Mouse (Mus musculus): Measurements from ENCODE around the gene Rai1. TPM values are rescaled to one million over a fixed set of nuclear protein-coding genes. Genes with fewer than 3 reads are reported as not detected.

Gene Rai1
- polyA plus RNA-seq, 1 experiment from 2014 or later = 23.9 TPM

DNA sequence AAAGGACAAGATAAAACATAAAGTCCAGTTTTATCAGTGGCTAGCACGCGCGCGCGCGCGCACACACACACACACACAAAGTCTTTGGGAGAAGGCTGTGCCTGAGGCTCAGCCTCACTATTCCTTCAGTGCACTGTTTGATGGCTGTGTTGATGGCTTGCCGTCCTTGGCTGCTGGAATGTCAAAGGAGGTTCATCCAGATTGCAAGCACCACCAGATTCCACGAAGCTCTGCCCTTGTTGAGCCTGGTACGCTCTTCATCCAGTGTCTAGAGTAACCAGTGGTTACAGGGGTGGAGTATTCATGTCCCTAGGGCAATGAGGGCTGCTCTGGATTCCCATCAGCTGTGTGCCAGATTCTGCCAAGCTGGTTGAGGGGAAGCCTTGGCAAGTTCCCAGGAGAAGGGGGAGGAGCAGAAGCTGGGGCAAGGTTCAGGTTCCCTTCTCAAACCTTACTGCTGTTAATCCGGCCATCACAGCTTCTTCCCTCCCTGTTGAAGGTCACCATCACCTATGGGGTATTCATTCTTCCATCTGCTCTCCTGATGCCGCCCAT lies 77.4 kb downstream of the Rai1 start:
- Histone ChIP-seq H3K27ac (replicated peaks; ENCODE audit: low read depth, low read length) (peak overlapping the region; percentile 45; the same call in 1 of the 2 replicates), H3K9me3 (ENCODE audit: control insufficient read depth, low read length) (no peaks in the 10 kb centered on the region), H3K4me2 (ENCODE audit: low read depth, low read length) (peak overlapping the region; percentile 1; the same call in 1 of the 2 replicates), H3K4me3 (ENCODE audit: low read depth, low read length) (no peak overlapping the region), H3K27me3 (replicated peaks; ENCODE audit: control insufficient read depth, insufficient read depth, low read length) (no peaks in the 10 kb centered on the region), H3K4me1 (ENCODE audit: control insufficient read depth, insufficient read depth, low read length) (peaks cover 77% of the 10 kb centered on the region), H3K36me3 (ENCODE audit: control insufficient read depth, insufficient read depth, low read length) (peaks cover 30% of the 10 kb centered on the region), H3K9ac (ENCODE audit: low read depth, low read length) (no peak overlapping the region)
- WGBS = 72% methylated on average over 12 of the region's 12 CpGs
- peak; percentile 34; the same call in 1 of the 2 replicates for ATAC-seq (ENCODE audit: low read depth)
- peak; percentile 90 for DNase-seq (ENCODE audit: low spot score)

GRCm38 (mm10) chr11:60182741-60183140 lies 77.9 kb downstream of the Rai1 start:
- Histone ChIP-seq H3K27ac (replicated peaks; ENCODE audit: low read depth, low read length) (peak overlapping the region; percentile 45; the same call in 1 of the 2 replicates), H3K9ac (ENCODE audit: low read depth, low read length) (no peak overlapping the region)

DNA sequence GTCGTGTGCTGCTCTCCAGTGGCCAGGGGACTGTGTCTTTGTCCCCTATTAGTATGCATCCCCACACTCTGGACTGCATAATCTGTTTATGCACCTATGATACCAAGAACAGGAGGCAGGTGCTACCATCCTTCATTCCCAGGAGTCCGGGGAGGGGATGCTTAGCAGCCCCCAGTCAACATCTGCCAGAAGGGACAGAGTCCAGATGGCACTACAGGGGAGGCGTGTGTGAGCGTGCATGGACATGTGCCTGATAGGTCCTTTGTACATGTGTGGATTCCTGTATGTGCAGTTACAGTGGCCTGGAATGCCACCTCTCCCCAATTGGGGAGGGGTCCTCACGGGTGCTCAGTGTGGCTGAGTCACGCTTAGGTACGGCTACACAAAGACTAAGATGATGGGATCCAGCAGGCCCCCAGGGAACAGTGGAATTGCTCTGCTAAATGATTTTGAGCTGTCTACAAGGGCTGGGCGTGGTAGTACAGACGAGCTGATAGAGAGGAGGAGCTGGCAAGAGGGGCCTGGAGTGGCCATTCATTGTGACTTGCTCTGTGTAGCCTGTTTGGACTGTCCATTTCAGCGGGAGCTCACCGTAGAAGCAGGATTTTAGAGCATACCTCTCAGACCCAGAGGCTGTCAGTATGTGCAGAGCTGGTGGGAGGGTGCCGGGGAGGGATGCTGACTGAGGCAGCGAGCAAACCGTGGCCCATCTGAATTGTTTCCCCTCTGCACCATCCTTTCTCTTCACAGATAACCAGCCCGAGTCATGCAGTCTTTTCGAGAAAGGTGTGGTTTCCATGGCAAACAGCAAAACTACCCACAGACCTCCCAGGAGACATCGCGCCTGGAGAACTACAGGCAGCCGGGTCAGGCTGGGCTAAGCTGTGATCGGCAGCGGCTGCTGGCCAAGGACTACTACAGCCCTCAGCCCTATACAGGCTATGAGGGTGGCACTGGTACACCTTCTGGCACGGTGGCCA lies 79.8 kb downstream of the Rai1 start:
- DNase-seq (ENCODE audit: low spot score) = peak; percentile 47
- 0 out of 2 replicates have a peak overlapping the region, but pooled peaks have one; percentile 30 for H3K9ac ChIP-seq (ENCODE audit: low read depth, low read length)
- peaks cover 50% of the 10 kb centered on the region for H3K36me3 ChIP-seq (ENCODE audit: control insufficient read depth, insufficient read depth, low read length)
- H3K27me3 ChIP-seq (replicated peaks; ENCODE audit: control insufficient read depth, insufficient read depth, low read length) = no peaks in the 10 kb centered on the region
- peaks cover 53% of the 10 kb centered on the region for H3K4me1 ChIP-seq (ENCODE audit: control insufficient read depth, insufficient read depth, low read length)
- no peak overlapping the region for H3K4me2 ChIP-seq (ENCODE audit: low read depth, low read length)
- ATAC-seq (ENCODE audit: low read depth) = peak; percentile 15; the same call in 1 of the 2 replicates
- H3K27ac ChIP-seq (replicated peaks; ENCODE audit: low read depth, low read length) = peak overlapping the region; percentile 44
- WGBS = 39% methylated on average over 21 of the region's 22 CpGs
- no peak overlapping the region for H3K4me3 ChIP-seq (ENCODE audit: low read depth, low read length)
- no peaks in the 10 kb centered on the region for H3K9me3 ChIP-seq (ENCODE audit: control insufficient read depth, low read length)

More at GRCm38 (mm10) chr11:60182741-60183140, 77.9 kb downstream of the Rai1 start:
- ATAC-seq (ENCODE audit: low read depth) = no peak
- WGBS = 48% methylated on average over 2 of the region's 2 CpGs
- Histone ChIP-seq H3K4me3 (ENCODE audit: low read depth, low read length) (no peak overlapping the region), H3K4me1 (ENCODE audit: control insufficient read depth, insufficient read depth, low read length) (peaks cover 72% of the 10 kb centered on the region), H3K4me2 (ENCODE audit: low read depth, low read length) (no peak overlapping the region), H3K9me3 (ENCODE audit: control insufficient read depth, low read length) (no peaks in the 10 kb centered on the region), H3K36me3 (ENCODE audit: control insufficient read depth, insufficient read depth, low read length) (peaks cover 35% of the 10 kb centered on the region), H3K27me3 (replicated peaks; ENCODE audit: control insufficient read depth, insufficient read depth, low read length) (no peaks in the 10 kb centered on the region)
- DNase-seq (ENCODE audit: low spot score) = no peak

GRCm38 (mm10) chr11:60185396-60186231 lies 80.8 kb downstream of the Rai1 start:
- Histone ChIP-seq H3K4me1 (ENCODE audit: control insufficient read depth, insufficient read depth, low read length) (peaks cover 46% of the 10 kb centered on the region), H3K27ac (replicated peaks; ENCODE audit: low read depth, low read length) (peak overlapping the region; percentile 44; the same call in 1 of the 2 replicates), H3K4me2 (ENCODE audit: low read depth, low read length) (no peak overlapping the region), H3K27me3 (replicated peaks; ENCODE audit: control insufficient read depth, insufficient read depth, low read length) (no peaks in the 10 kb centered on the region), H3K36me3 (ENCODE audit: control insufficient read depth, insufficient read depth, low read length) (peaks cover 58% of the 10 kb centered on the region), H3K9me3 (ENCODE audit: control insufficient read depth, low read length) (no peaks in the 10 kb centered on the region), H3K4me3 (ENCODE audit: low read depth, low read length) (no peak overlapping the region), H3K9ac (ENCODE audit: low read depth, low read length) (peak overlapping the region; percentile 30; the same call in 1 of the 2 replicates)
- no peak for DNase-seq (ENCODE audit: low spot score)
- ATAC-seq (ENCODE audit: low read depth) = no peak
- 75% methylated on average over 17 of the region's 20 CpGs for WGBS

DNA sequence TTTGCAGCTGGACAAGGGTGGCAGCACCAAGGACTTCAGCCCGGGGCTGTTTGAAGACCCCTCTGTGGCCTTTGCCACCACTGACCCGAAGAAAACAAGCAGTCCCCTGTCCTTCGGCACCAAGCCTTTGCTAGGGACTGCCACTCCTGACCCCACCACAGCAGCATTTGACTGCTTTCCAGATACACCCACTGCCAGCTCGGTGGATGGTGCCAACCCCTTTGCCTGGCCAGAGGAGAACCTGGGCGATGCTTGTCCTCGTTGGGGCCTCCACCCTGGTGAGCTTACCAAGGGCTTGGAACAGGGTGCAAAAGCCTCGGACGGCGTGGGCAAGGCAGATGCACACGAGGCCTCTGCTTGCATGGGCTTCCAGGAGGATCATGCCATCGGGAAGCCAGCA lies 82.3 kb downstream of the Rai1 start:
- peaks cover 73% of the 10 kb centered on the region for H3K36me3 ChIP-seq (ENCODE audit: control insufficient read depth, insufficient read depth, low read length)
- ATAC-seq (ENCODE audit: low read depth) (no peak), DNase-seq (ENCODE audit: low spot score) (no peak)
- no peak overlapping the region for H3K4me2 ChIP-seq (ENCODE audit: low read depth, low read length)
- peaks cover 32% of the 10 kb centered on the region for H3K4me1 ChIP-seq (ENCODE audit: control insufficient read depth, insufficient read depth, low read length)
- no peaks in the 10 kb centered on the region for H3K27me3 ChIP-seq (replicated peaks; ENCODE audit: control insufficient read depth, insufficient read depth, low read length)
- no peak overlapping the region for H3K4me3 ChIP-seq (ENCODE audit: low read depth, low read length)
- no peak overlapping the region for H3K9ac ChIP-seq (ENCODE audit: low read depth, low read length)
- 82% methylated on average over 10 of the region's 11 CpGs for whole genome bisulfite sequencing
- no peak overlapping the region for H3K27ac ChIP-seq (replicated peaks; ENCODE audit: low read depth, low read length)
- no peaks in the 10 kb centered on the region for H3K9me3 ChIP-seq (ENCODE audit: control insufficient read depth, low read length)

GRCm38 (mm10) chr11:60188275-60188853 lies 83.6 kb downstream of the Rai1 start:
- ATAC-seq (ENCODE audit: low read depth) (no peak), DNase-seq (ENCODE audit: low spot score) (no peak)
- Histone ChIP-seq H3K4me3 (ENCODE audit: low read depth, low read length) (no peak overlapping the region), H3K4me2 (ENCODE audit: low read depth, low read length) (no peak overlapping the region), H3K36me3 (ENCODE audit: control insufficient read depth, insufficient read depth, low read length) (peaks cover 85% of the 10 kb centered on the region), H3K27ac (replicated peaks; ENCODE audit: low read depth, low read length) (no peak overlapping the region), H3K27me3 (replicated peaks; ENCODE audit: control insufficient read depth, insufficient read depth, low read length) (no peaks in the 10 kb centered on the region), H3K9me3 (ENCODE audit: control insufficient read depth, low read length) (no peaks in the 10 kb centered on the region), H3K4me1 (ENCODE audit: control insufficient read depth, insufficient read depth, low read length) (peaks cover 21% of the 10 kb centered on the region), H3K9ac (ENCODE audit: low read depth, low read length) (no peak overlapping the region)
- WGBS = 91% methylated on average over 22 of the region's 25 CpGs

DNA sequence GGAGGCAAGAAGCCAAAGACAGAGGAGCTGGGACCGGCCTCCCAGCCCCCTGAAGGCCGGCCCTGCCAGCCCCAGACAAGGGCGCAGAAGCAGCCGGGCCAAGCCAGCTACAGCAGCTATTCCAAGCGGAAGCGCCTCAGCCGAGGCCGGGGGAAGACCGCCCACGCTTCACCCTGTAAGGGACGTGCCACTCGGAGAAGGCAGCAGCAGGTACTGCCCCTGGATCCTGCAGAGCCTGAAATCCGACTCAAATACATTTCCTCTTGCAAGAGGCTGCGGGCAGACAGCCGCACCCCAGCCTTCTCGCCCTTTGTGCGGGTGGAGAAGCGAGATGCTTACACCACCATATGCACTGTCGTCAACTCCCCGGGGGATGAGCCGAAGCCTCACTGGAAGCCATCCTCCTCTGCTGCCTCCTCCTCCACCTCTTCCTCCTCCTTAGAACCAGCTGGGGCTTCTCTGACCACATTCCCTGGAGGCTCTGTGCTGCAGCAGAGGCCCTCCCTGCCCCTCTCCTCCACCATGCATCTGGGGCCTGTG lies 84.8 kb downstream of the Rai1 start:
- H3K27me3 ChIP-seq (replicated peaks; ENCODE audit: control insufficient read depth, insufficient read depth, low read length) = no peaks in the 10 kb centered on the region
- no peak overlapping the region for H3K4me3 ChIP-seq (ENCODE audit: low read depth, low read length)
- no peak overlapping the region for H3K4me2 ChIP-seq (ENCODE audit: low read depth, low read length)
- 80% methylated on average over 17 of the region's 21 CpGs for WGBS
- ATAC-seq (ENCODE audit: low read depth) (no peak), DNase-seq (ENCODE audit: low spot score) (no peak)
- H3K36me3 ChIP-seq (ENCODE audit: control insufficient read depth, insufficient read depth, low read length) = peaks cover 97% of the 10 kb centered on the region
- H3K27ac ChIP-seq (replicated peaks; ENCODE audit: low read depth, low read length) = no peak overlapping the region
- peaks cover 5% of the 10 kb centered on the region for H3K9me3 ChIP-seq (ENCODE audit: control insufficient read depth, low read length)
- peaks cover 9% of the 10 kb centered on the region for H3K4me1 ChIP-seq (ENCODE audit: control insufficient read depth, insufficient read depth, low read length)
- H3K9ac ChIP-seq (ENCODE audit: low read depth, low read length) = no peak overlapping the region
